Mouse (Mus musculus): ENCODE data around the gene Olfr648. TPM values are rescaled to one million over a fixed set of nuclear protein-coding genes. Genes with fewer than 3 reads are reported as not detected.

Gene Olfr648
- not detected for total RNA-seq (2021)
- long read RNA-seq, experiment 1: 0 reads
- long read RNA-seq, experiment 2: 0 reads

- intact Hi-C loops (cut with DNase I): no loop called here
- no peak within 1 kb of the TSS for H3K27ac ChIP-seq
- no peak within 1 kb of the TSS for H3K4me3 ChIP-seq
- no peak for TF ChIP-seq CTCF (IDR thresholded peaks at IDR 0.05)
- DNase-seq: no peak
Observed at GRCm38 (mm10) chr7:104183292-104183691, at the start of gene Olfr648. Gene Olfr648, minus strand, starts transcription at chr7:104183392.

GRCm38 (mm10) chr7:104231203-104231602 is 48.0 kb upstream of the Olfr648 start:
- intact Hi-C loops (cut with DNase I): no loop called here
- TF ChIP-seq CTCF (IDR thresholded peaks at IDR 0.05): peak; percentile 75
- no peak overlapping the region for H3K4me3 ChIP-seq
- DNase-seq: peak; percentile 23
- H3K27ac ChIP-seq: no peak overlapping the region

- DNase-seq: peak; percentile 85
- TF ChIP-seq CTCF (IDR thresholded peaks at IDR 0.05): no peak
- Histone ChIP-seq H3K27ac (peak within 1 kb of the TSS; percentile 65), H3K4me3 (peak within 1 kb of the TSS; percentile 66)
- intact Hi-C loops (cut with DNase I): no loop called here
Observed at GRCm38 (mm10) chr7:104218701-104219569, 35.7 kb upstream of the Olfr648 start, which contains the start of gene Trim6. Gene Trim6, plus strand, starts transcription at chr7:104218793.

GRCm38 (mm10) chr7:104217881-104218280 is 34.7 kb upstream of the Olfr648 start:
- Histone ChIP-seq H3K4me3 (no peak overlapping the region), H3K27ac (no peak overlapping the region)
- DNase-seq: no peak
- no peak for TF ChIP-seq CTCF (IDR thresholded peaks at IDR 0.05)
- intact Hi-C loops (cut with DNase I): no loop called here

GRCm38 (mm10) chr7:104216011-104216535 is 32.9 kb upstream of the Olfr648 start:
- Histone ChIP-seq H3K4me3 (no peak overlapping the region), H3K27ac (no peak overlapping the region)
- no peak for TF ChIP-seq CTCF (IDR thresholded peaks at IDR 0.05)
- no peak for DNase-seq
- intact Hi-C loops (cut with DNase I): no loop called here

GRCm38 (mm10) chr7:104206197-104206596 is 23.0 kb upstream of the Olfr648 start:
- intact Hi-C loops (cut with DNase I): no loop called here
- no peak for TF ChIP-seq CTCF (IDR thresholded peaks at IDR 0.05)
- Histone ChIP-seq H3K27ac (no peak overlapping the region), H3K4me3 (no peak overlapping the region)
- DNase-seq: no peak

- DNase-seq: peak; percentile 71
- peak; percentile 98 for TF ChIP-seq CTCF (IDR thresholded peaks at IDR 0.05)
- Histone ChIP-seq H3K27ac (no peak overlapping the region), H3K4me3 (no peak overlapping the region)
- intact Hi-C loops (cut with DNase I): loop anchor here (2.0 kb wide), 1 partner anchor 33 kb away; no protein-coding TSS in a partner anchor
Observed at GRCm38 (mm10) chr7:104199822-104200221, 16.6 kb upstream of the Olfr648 start.

- H3K4me3 ChIP-seq: no peak within 1 kb of the TSS
- no peak within 1 kb of the TSS for H3K27ac ChIP-seq
- DNase-seq: no peak
- intact Hi-C loops (cut with DNase I): no loop called here
- TF ChIP-seq CTCF (IDR thresholded peaks at IDR 0.05): no peak
Observed at GRCm38 (mm10) chr7:104195885-104196284, 12.7 kb upstream of the Olfr648 start, which contains the start of gene Olfr649. Gene Olfr649, minus strand, starts transcription at chr7:104195985.

GRCm38 (mm10) chr7:104191275-104191674 is 8.1 kb upstream of the Olfr648 start:
- intact Hi-C loops (cut with DNase I): no loop called here
- TF ChIP-seq CTCF (IDR thresholded peaks at IDR 0.05): no peak
- Histone ChIP-seq H3K27ac (no peak overlapping the region), H3K4me3 (no peak overlapping the region)
- no peak for DNase-seq

- TF ChIP-seq CTCF (IDR thresholded peaks at IDR 0.05): no peak
- H3K4me3 ChIP-seq: no peak overlapping the region
- intact Hi-C loops (cut with DNase I): no loop called here
- no peak overlapping the region for H3K27ac ChIP-seq
- no peak for DNase-seq
Observed at GRCm38 (mm10) chr7:104179074-104179473, 4.1 kb downstream of the Olfr648 start.

- intact Hi-C loops (cut with DNase I): no loop called here
- no peak for TF ChIP-seq CTCF (IDR thresholded peaks at IDR 0.05)
- DNase-seq: no peak
- Histone ChIP-seq H3K4me3 (no peak overlapping the region), H3K27ac (no peak overlapping the region)
Observed at GRCm38 (mm10) chr7:104178422-104179054, 4.7 kb downstream of the Olfr648 start.

- intact Hi-C loops (cut with DNase I): no loop called here
- Histone ChIP-seq H3K27ac (no peak overlapping the region), H3K4me3 (no peak overlapping the region)
- TF ChIP-seq CTCF (IDR thresholded peaks at IDR 0.05): no peak
- no peak for DNase-seq
Observed at GRCm38 (mm10) chr7:104175085-104175484, 8.1 kb downstream of the Olfr648 start.

Measured in gastrocnemius, adult 2 months (tissue).